Comparison of ENCODE assay signal across 12 mouse cellular contexts in genomic region chr6:121039286-121039685, GRCm38 (mm10).
A peak's percentile ranks its signal among the peaks of the same experiment; 100 is the strongest.
DNase-seq lines count a peak whose midpoint lies in the region; ATAC-seq and TF ChIP-seq lines count a peak whose summit lies in the region.
"Had no signal": no experiment of that assay in that cellular context is flagged by ENCODE, and none has a peak within 500 bp of the region (broad histone marks: within the 10 kb centered on the region; RNA-seq: fewer than 3 reads in every experiment).

No protein-coding gene starts in this region.

- no peak overlapping the region for H3K4me3 ChIP-seq in myocyte
- no peak overlapping the region for H3K4me3 ChIP-seq in liver, embryonic 11.5 days (ENCODE audit: low read depth, low read length)
- H3K4me3 ChIP-seq: liver, embryonic 13.5 days; megakaryocyte, embryonic 14.5 days had no signal

- H3K9ac ChIP-seq in liver, embryonic 11.5 days (ENCODE audit: low read depth, low read length) = no peak overlapping the region
- H3K9ac ChIP-seq: liver, embryonic 13.5 days had no signal

- 86% methylated on average over 9 of the region's 9 CpGs for WGBS in liver, embryonic 11.5 days

- 0 out of 2 replicates have a peak, but pooled peaks cover 4% of the 10 kb centered on the region for H3K4me1 ChIP-seq in liver, embryonic 11.5 days (replicated peaks; ENCODE audit: control insufficient read depth, insufficient read depth, low read length)
- H3K4me1 ChIP-seq: liver, embryonic 13.5 days had no signal

- TF ChIP-seq POLR2A in myocyte (IDR thresholded peaks at IDR 0.05; ENCODE audit: insufficient read length, low read depth) = no peak

- no peak for ATAC-seq in liver, embryonic 11.5 days (replicated peaks; ENCODE audit: low FRiP score)

- DNase-seq in cerebellum, adult 18-20 months = peak; percentile 60 to 71
- no peak for DNase-seq in cerebellum, postnatal 4 days (ENCODE audit: low spot score in 2 of 2)
- peak; percentile 96 for DNase-seq in brain, adult 2 months (ENCODE audit: low read depth, low spot score)
- peak; percentile 39 to 48 for DNase-seq in frontal cortex, postnatal 10 days (ENCODE audit: low spot score in 2 of 2)
- DNase-seq in urinary bladder, postnatal 14 days (ENCODE audit: low spot score) = no peak
- no peak for DNase-seq in yolk sac, embryonic 10.5 days (ENCODE audit: low spot score)
- DNase-seq in liver, embryonic 11.5 days (ENCODE audit: low spot score) = no peak
- DNase-seq: B cell, adult 2 months; heart, postnatal 36 days; liver, embryonic 13.5 days had no signal

- peak overlapping the region; percentile 55 for H3K4me2 ChIP-seq in myocyte (ENCODE audit: low read depth)
- no peak overlapping the region for H3K4me2 ChIP-seq in liver, embryonic 11.5 days
- H3K4me2 ChIP-seq: liver, embryonic 13.5 days had no signal

- peaks cover 6% of the 10 kb centered on the region for H3K79me2 ChIP-seq in myocyte (ENCODE audit: control insufficient read depth, insufficient read depth)

- H3K36me3 ChIP-seq in myocyte (ENCODE audit: control insufficient read depth, insufficient read depth) = peaks cover 15% of the 10 kb centered on the region
- peaks cover 28% of the 10 kb centered on the region for H3K36me3 ChIP-seq in liver, embryonic 11.5 days (ENCODE audit: control insufficient read depth, insufficient read depth, low read length)

- no peaks in the 10 kb centered on the region for H3K27me3 ChIP-seq in myocyte (ENCODE audit: control insufficient read depth, insufficient read depth, insufficient read length)
- no peaks in the 10 kb centered on the region for H3K27me3 ChIP-seq in liver, embryonic 11.5 days (replicated peaks; ENCODE audit: control insufficient read depth, insufficient read depth, low read length)
- H3K27me3 ChIP-seq: liver, embryonic 13.5 days; megakaryocyte, embryonic 14.5 days had no signal

- H3ac ChIP-seq in myocyte (ENCODE audit: control insufficient read depth, insufficient read length) = no peak overlapping the region

- no peak overlapping the region for H3K27ac ChIP-seq in liver, embryonic 11.5 days (ENCODE audit: low read depth, low read length)
- H3K27ac ChIP-seq: liver, embryonic 13.5 days had no signal

- H3K9me3 ChIP-seq in liver, embryonic 11.5 days (ENCODE audit: control insufficient read depth, low read length) = no peaks in the 10 kb centered on the region
- H3K9me3 ChIP-seq: liver, embryonic 13.5 days; megakaryocyte, embryonic 14.5 days had no signal

TF ChIP-seq in myocyte, 11 proteins besides CTCF, POLR2A, EP300 and RAD21:
- TF ChIP-seq TCF12 (IDR thresholded peaks at IDR 0.05; ENCODE audit: insufficient read depth, poor library complexity, severe bottlenecking) (peak; percentile 31), E2F4 (IDR thresholded peaks at IDR 0.05; ENCODE audit: insufficient read depth) (no peak), USF1 (IDR thresholded peaks at IDR 0.05; ENCODE audit: low read depth) (peak; percentile 40), MYOD1 (IDR thresholded peaks at IDR 0.05; ENCODE audit: control insufficient read depth in 1 of 3, insufficient read length in 2 of 3, low read depth in 2 of 3) (peak in 2 of 3 experiments; percentile 3 to 19), MYOG (IDR thresholded peaks at IDR 0.05; ENCODE audit: control insufficient read depth in 1 of 3, insufficient read depth in 1 of 3, insufficient read length in 2 of 3, low read depth in 2 of 3) (peak in 1 of 3 experiments; percentile 20), SRF (IDR thresholded peaks at IDR 0.05; ENCODE audit: control insufficient read depth, insufficient read length, low read depth) (no peak), REST (IDR thresholded peaks at IDR 0.05; ENCODE audit: insufficient read depth, insufficient read length) (no peak)
TF ChIP-seq in myocyte: peak in this region for 4.

Comparison
In these comparisons a context has a peak if more than half of its experiments do, and no peak if none do; other contexts are left out.
1. DNase-seq: peak in cerebellum, adult 18-20 months (2 of 2), brain, adult 2 months (single experiment) and frontal cortex, postnatal 10 days (2 of 2); none in cerebellum, postnatal 4 days (0 of 2), urinary bladder, postnatal 14 days (single experiment), yolk sac, embryonic 10.5 days (single experiment) and liver, embryonic 11.5 days (single experiment).